Mouse (Mus musculus) bone marrow, adult 2 months (tissue): ENCODE measurements around the gene Map4.
"Not testable (repeated sequence)": the region's sequence is repeated elsewhere in the genome, so short reads cannot be mapped to it uniquely, and the experiment has no call there.

ENCODE experiments used
- CTCF ChIP-seq: fragments of 200-500 bp; IDR thresholded peaks from 2 replicates; pipeline ENCODE4 v1.5.1; 2011; ENCODE audit warnings: low read length, control low read depth; ENCODE audit not compliant: control insufficient read depth, insufficient read depth
- POLR2A ChIP-seq: fragments of 200-500 bp; IDR thresholded peaks from 2 replicates; pipeline ENCODE4 v1.6.1; 2011; ENCODE audit warnings: low read depth, mild to moderate bottlenecking, control low read depth, low read length, borderline replicate concordance; ENCODE audit not compliant: control insufficient read depth

- not testable (repeated sequence) for TF ChIP-seq CTCF, POLR2A
Observed at GRCm38 (mm10) chr9:109980223-109980622, 49.0 kb downstream of the Map4 start.
